Mouse (Mus musculus) small intestine, adult 2 months (tissue): ENCODE measurements around the gene Edaradd.

Experiments
- CTCF ChIP-seq: fragments of 200-500 bp; IDR thresholded peaks from 2 replicates; pipeline ENCODE4 v1.5.1; 2012; ENCODE audit warnings: low read depth, mild to moderate bottlenecking, control low read depth, inconsistent platforms, low read length, moderate library complexity, mixed read lengths; ENCODE audit not compliant: insufficient replicate concordance, insufficient read length; ENCODE audit errors: extremely low read depth
- POLR2A ChIP-seq: fragments of 200-500 bp; IDR thresholded peaks from 2 replicates; pipeline ENCODE4 v1.6.1; 2012; ENCODE audit warnings: low read depth, mild to moderate bottlenecking, control low read depth, inconsistent platforms, low read length, moderate library complexity

GRCm38 (mm10) chr13:12453150-12453549 is 67.1 kb downstream of the Edaradd start:
- TF ChIP-seq CTCF (no peak), POLR2A (no peak)
